Mouse (Mus musculus) forelimb bud, embryonic 11.5 days (tissue): ENCODE measurements around the gene Gm47955.
"Not testable (repeated sequence)": the region's sequence is repeated elsewhere in the genome, so short reads cannot be mapped to it uniquely, and the experiment has no call there.

Experiments
- DNase-seq: peaks from one replicate; pipeline ENCODE4 v3.0.0-alpha.2; 2012; ENCODE audit warnings: low read depth, low spot score

The Gm47955 gene

DNA sequence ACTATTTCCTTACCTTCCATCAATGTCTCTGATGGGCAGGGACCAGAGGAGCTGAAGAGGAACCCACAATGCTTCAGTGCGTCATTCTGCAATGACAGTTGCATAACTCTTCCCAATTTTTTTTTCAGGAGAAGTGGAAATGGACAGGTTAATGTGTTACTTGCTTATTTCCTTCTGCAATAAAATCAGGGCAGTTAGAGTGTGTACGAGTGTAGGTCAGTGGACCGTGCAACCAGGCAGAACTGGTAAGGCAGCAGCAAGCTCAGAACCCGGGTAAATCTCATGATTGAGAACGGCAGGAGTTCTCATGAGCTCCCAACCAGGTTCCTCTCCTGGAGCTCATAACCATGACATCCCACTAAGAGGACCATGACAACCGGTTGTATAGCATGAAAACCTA is 32.0 kb downstream of the Gm47955 start:
- DNase-seq, result no peak

GRCm38 (mm10) chr1:82993947-82994346 is 33.9 kb downstream of the Gm47955 start:
- no peak for DNase-seq

- not testable (repeated sequence) for DNase-seq
Measured at GRCm38 (mm10) chr1:83000306-83000705, 40.2 kb downstream of the Gm47955 start, which contains the start of gene Gm47959. Gm47959 (plus strand) TSS chr1:83000548.

DNA sequence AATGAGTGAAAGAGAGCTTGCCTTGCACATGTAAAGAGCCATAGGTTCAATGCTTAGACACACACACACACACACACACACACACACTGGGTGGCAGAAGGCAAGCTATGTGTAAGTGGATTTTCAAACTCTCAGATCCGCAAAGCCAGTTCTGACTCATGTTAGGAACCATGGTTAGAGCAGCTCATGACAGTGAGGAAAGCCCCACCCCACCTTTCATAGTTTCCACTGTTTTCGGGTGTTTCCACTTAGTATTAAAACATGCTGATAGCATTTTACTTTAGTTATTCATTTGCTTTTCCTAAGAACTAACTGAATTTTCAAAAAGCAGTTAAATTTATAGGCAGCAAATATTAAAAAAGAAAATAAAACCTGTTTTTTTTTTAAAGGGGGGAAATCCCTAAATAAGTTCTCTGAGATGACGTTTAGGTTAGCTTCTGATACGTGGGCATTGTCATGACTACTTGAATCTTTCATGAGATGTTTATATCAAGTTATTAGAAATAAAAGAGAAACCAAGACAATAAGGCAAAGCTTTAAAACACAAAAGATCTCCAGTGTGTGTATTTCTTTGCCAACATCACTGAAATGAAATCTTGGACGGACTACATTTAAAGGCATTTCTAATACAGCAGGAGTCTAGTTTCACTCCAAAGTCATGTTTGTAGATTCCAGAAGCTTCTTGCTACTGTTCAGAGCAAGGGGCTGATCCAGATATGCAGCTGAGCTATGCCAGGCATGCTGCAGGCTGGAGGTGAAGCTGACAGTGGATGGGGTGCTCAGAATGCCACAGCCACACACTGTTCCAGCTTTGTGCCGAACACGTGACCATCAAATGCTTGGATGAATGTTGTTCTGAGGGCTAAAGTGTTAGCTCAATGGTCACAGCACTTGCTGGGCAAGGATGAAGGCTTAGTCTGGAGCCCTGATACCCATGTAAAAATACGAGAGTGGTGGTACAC is 46.4 kb downstream of the Gm47955 start:
- DNase-seq, result no peak

DNA sequence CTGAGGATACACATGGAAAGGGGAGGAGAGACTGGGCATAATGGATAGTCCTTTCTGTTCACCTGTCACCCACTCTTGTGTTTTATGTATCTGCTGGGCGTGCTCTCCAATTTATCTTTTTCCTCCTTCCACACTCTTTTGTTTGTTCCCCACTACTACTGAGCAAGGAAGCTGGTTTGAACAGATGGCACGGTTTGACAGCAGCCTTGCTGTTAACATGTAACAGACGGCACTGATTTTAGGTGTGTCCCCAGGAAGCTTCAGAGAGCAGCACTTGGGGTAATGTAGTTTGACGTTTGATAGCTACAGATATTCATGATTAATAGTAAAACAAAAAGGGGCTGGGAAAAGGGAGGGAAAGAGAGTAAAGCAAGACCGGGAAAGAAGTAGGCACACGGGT is 47.4 kb downstream of the Gm47955 start:
- no peak for DNase-seq
